Mouse (Mus musculus): Measurements from ENCODE around the gene Higd1a. TPM values are rescaled to one million over a fixed set of nuclear protein-coding genes. Genes with fewer than 3 reads are reported as not detected.

The Higd1a gene
- polyA plus RNA-seq, 1 experiment: 78.5 TPM

DNA sequence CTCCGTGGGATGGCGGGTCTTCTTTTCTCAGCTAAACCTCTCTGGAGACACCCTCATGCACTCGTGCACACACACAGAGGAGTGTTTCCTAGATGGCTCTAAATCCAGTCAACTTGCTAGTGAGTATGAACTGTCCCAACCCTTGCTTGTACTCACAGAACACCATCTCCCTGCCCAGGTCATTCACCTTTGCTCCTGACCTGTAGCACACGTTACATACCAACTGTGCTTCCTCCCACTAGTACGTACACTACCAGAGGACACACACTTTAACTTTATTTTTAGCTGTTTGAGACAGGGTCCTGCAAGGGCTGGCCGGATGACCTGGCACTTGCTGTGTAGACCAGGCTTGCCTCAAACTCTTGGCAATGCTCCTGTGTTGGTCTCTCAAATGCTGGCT, 20.2 kb downstream of the Higd1a start:
- H3K4me3 ChIP-seq (ENCODE audit: low read depth, low read length): no peak overlapping the region
- no peaks in the 10 kb centered on the region for H3K9me3 ChIP-seq (replicated peaks; ENCODE audit: control insufficient read depth, insufficient read depth, low read length, poor library complexity, severe bottlenecking)
- no peak overlapping the region for H3K9ac ChIP-seq (ENCODE audit: low read depth, poor library complexity, severe bottlenecking)
- no peaks in the 10 kb centered on the region for H3K36me3 ChIP-seq (ENCODE audit: control insufficient read depth, insufficient read depth, low read length, poor library complexity, severe bottlenecking)
- H3K4me1 ChIP-seq (ENCODE audit: control insufficient read depth, insufficient read depth, low read length): no peaks in the 10 kb centered on the region
- no peak overlapping the region for H3K27ac ChIP-seq (ENCODE audit: insufficient read depth, low read length)
- no peaks in the 10 kb centered on the region for H3K27me3 ChIP-seq (ENCODE audit: control insufficient read depth, insufficient read depth, low read length, poor library complexity, severe bottlenecking)
- TF ChIP-seq POLR2A (IDR thresholded peaks at IDR 0.05; ENCODE audit: insufficient read depth, low read length): no peak
- TF ChIP-seq EP300 (IDR thresholded peaks at IDR 0.05; ENCODE audit: insufficient read depth, low read depth, low read length): no peak
- no peak for TF ChIP-seq CTCF (IDR thresholded peaks at IDR 0.05; ENCODE audit: low read depth, low read length)

DNA sequence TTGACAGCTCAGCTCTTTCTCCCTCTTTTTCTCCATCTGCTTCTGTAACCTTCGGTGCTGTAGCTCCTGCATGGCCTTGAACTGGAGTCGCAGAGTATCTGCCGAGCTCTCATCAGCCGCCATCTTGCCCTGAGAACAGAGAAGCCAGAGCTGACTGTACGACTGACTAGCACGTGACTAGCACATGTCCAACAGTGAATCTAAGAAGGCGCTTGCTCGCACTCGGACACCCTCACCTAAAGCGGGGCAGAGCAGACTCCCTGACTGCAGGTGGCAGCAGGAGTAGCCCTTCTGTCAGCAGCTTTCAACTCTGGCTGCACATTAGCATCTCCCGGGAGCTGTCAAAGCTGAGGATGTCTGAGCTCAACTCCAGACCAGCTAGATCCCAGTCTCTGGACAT, 24.3 kb downstream of the Higd1a start:
- Histone ChIP-seq H3K4me1 (ENCODE audit: control insufficient read depth, insufficient read depth, low read length) (no peaks in the 10 kb centered on the region), H3K36me3 (ENCODE audit: control insufficient read depth, insufficient read depth, low read length, poor library complexity, severe bottlenecking) (no peaks in the 10 kb centered on the region), H3K9ac (ENCODE audit: low read depth, poor library complexity, severe bottlenecking) (no peak overlapping the region), H3K9me3 (replicated peaks; ENCODE audit: control insufficient read depth, insufficient read depth, low read length, poor library complexity, severe bottlenecking) (no peaks in the 10 kb centered on the region), H3K27me3 (ENCODE audit: control insufficient read depth, insufficient read depth, low read length, poor library complexity, severe bottlenecking) (no peaks in the 10 kb centered on the region), H3K27ac (ENCODE audit: insufficient read depth, low read length) (no peak overlapping the region), H3K4me3 (ENCODE audit: low read depth, low read length) (no peak overlapping the region)
- no peak for TF ChIP-seq CTCF (IDR thresholded peaks at IDR 0.05; ENCODE audit: low read depth, low read length)
- TF ChIP-seq POLR2A (IDR thresholded peaks at IDR 0.05; ENCODE audit: insufficient read depth, low read length): no peak
- no peak for TF ChIP-seq EP300 (IDR thresholded peaks at IDR 0.05; ENCODE audit: insufficient read depth, low read depth, low read length)

- no peaks in the 10 kb centered on the region for H3K36me3 ChIP-seq (ENCODE audit: control insufficient read depth, insufficient read depth, low read length, poor library complexity, severe bottlenecking)
- H3K4me1 ChIP-seq (ENCODE audit: control insufficient read depth, insufficient read depth, low read length): no peaks in the 10 kb centered on the region
Observed at GRCm38 (mm10) chr9:121830956-121831293, 27.2 kb downstream of the Higd1a start.

GRCm38 (mm10) chr9:121830243-121830955, 27.8 kb downstream of the Higd1a start:
- no peaks in the 10 kb centered on the region for H3K9me3 ChIP-seq (replicated peaks; ENCODE audit: control insufficient read depth, insufficient read depth, low read length, poor library complexity, severe bottlenecking)
- no peaks in the 10 kb centered on the region for H3K36me3 ChIP-seq (ENCODE audit: control insufficient read depth, insufficient read depth, low read length, poor library complexity, severe bottlenecking)
- no peak overlapping the region for H3K9ac ChIP-seq (ENCODE audit: low read depth, poor library complexity, severe bottlenecking)
- no peak overlapping the region for H3K4me3 ChIP-seq (ENCODE audit: low read depth, low read length)
- H3K27ac ChIP-seq (ENCODE audit: insufficient read depth, low read length): no peak overlapping the region
- H3K27me3 ChIP-seq (ENCODE audit: control insufficient read depth, insufficient read depth, low read length, poor library complexity, severe bottlenecking): no peaks in the 10 kb centered on the region
- no peak for TF ChIP-seq POLR2A (IDR thresholded peaks at IDR 0.05; ENCODE audit: insufficient read depth, low read length)
- no peak for TF ChIP-seq EP300 (IDR thresholded peaks at IDR 0.05; ENCODE audit: insufficient read depth, low read depth, low read length)
- TF ChIP-seq CTCF (IDR thresholded peaks at IDR 0.05; ENCODE audit: low read depth, low read length): peak; percentile 73
- H3K4me1 ChIP-seq (ENCODE audit: control insufficient read depth, insufficient read depth, low read length): no peaks in the 10 kb centered on the region

More at GRCm38 (mm10) chr9:121830956-121831293, 27.2 kb downstream of the Higd1a start:
- TF ChIP-seq CTCF (IDR thresholded peaks at IDR 0.05; ENCODE audit: low read depth, low read length) (peak; percentile 68), POLR2A (IDR thresholded peaks at IDR 0.05; ENCODE audit: insufficient read depth, low read length) (no peak), EP300 (IDR thresholded peaks at IDR 0.05; ENCODE audit: insufficient read depth, low read depth, low read length) (no peak)
- Histone ChIP-seq H3K4me3 (ENCODE audit: low read depth, low read length) (no peak overlapping the region), H3K27ac (ENCODE audit: insufficient read depth, low read length) (no peak overlapping the region), H3K9ac (ENCODE audit: low read depth, poor library complexity, severe bottlenecking) (no peak overlapping the region), H3K9me3 (replicated peaks; ENCODE audit: control insufficient read depth, insufficient read depth, low read length, poor library complexity, severe bottlenecking) (no peaks in the 10 kb centered on the region), H3K27me3 (ENCODE audit: control insufficient read depth, insufficient read depth, low read length, poor library complexity, severe bottlenecking) (no peaks in the 10 kb centered on the region)

GRCm38 (mm10) chr9:121829270-121829992, 28.7 kb downstream of the Higd1a start:
- H3K4me3 ChIP-seq (ENCODE audit: low read depth, low read length): no peak overlapping the region
- no peaks in the 10 kb centered on the region for H3K27me3 ChIP-seq (ENCODE audit: control insufficient read depth, insufficient read depth, low read length, poor library complexity, severe bottlenecking)
- no peaks in the 10 kb centered on the region for H3K9me3 ChIP-seq (replicated peaks; ENCODE audit: control insufficient read depth, insufficient read depth, low read length, poor library complexity, severe bottlenecking)
- no peak overlapping the region for H3K27ac ChIP-seq (ENCODE audit: insufficient read depth, low read length)
- H3K4me1 ChIP-seq (ENCODE audit: control insufficient read depth, insufficient read depth, low read length): no peaks in the 10 kb centered on the region
- TF ChIP-seq POLR2A (IDR thresholded peaks at IDR 0.05; ENCODE audit: insufficient read depth, low read length) (no peak), CTCF (IDR thresholded peaks at IDR 0.05; ENCODE audit: low read depth, low read length) (no peak), EP300 (IDR thresholded peaks at IDR 0.05; ENCODE audit: insufficient read depth, low read depth, low read length) (no peak)
- H3K36me3 ChIP-seq (ENCODE audit: control insufficient read depth, insufficient read depth, low read length, poor library complexity, severe bottlenecking): no peaks in the 10 kb centered on the region
- H3K9ac ChIP-seq (ENCODE audit: low read depth, poor library complexity, severe bottlenecking): no peak overlapping the region

DNA sequence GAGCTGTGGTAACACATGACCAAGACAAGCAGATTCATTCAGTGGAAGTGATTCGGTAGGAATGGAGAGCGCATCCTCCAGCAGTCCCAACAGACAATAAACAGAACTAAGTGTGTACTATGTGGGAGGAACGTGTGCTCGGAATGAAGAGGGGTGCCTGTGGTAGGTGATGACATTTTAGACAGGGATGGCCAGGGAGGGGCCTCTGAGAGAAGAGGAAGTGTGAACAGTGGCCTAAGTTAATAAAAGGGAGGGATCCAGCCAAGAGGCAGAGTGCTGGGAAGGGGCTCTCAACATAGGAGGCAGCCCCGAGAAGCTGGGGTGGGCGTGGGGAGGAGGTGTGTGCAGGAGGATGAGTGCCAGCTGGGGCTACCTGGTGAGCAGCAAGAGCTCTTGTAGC, 29.8 kb downstream of the Higd1a start:
- H3K4me1 ChIP-seq (ENCODE audit: control insufficient read depth, insufficient read depth, low read length): no peaks in the 10 kb centered on the region
- no peak overlapping the region for H3K4me3 ChIP-seq (ENCODE audit: low read depth, low read length)
- H3K27ac ChIP-seq (ENCODE audit: insufficient read depth, low read length): no peak overlapping the region
- H3K9ac ChIP-seq (ENCODE audit: low read depth, poor library complexity, severe bottlenecking): no peak overlapping the region
- no peaks in the 10 kb centered on the region for H3K36me3 ChIP-seq (ENCODE audit: control insufficient read depth, insufficient read depth, low read length, poor library complexity, severe bottlenecking)
- no peaks in the 10 kb centered on the region for H3K27me3 ChIP-seq (ENCODE audit: control insufficient read depth, insufficient read depth, low read length, poor library complexity, severe bottlenecking)
- TF ChIP-seq EP300 (IDR thresholded peaks at IDR 0.05; ENCODE audit: insufficient read depth, low read depth, low read length): no peak
- no peak for TF ChIP-seq POLR2A (IDR thresholded peaks at IDR 0.05; ENCODE audit: insufficient read depth, low read length)
- no peak for TF ChIP-seq CTCF (IDR thresholded peaks at IDR 0.05; ENCODE audit: low read depth, low read length)
- H3K9me3 ChIP-seq (replicated peaks; ENCODE audit: control insufficient read depth, insufficient read depth, low read length, poor library complexity, severe bottlenecking): no peaks in the 10 kb centered on the region

Data from ES-Bruce4 (cell line).